Mouse (Mus musculus) lung, postnatal 25 days (tissue): ENCODE measurements at regions not wholly inside any gene's neighbourhood (a gene's known extent, or its start where the extent isn't known, plus 50 kb on each side); places are given as distances from the start of the nearest gene placed in this dataset.

Experiments
- DNase-seq: peaks from one replicate; pipeline ENCODE4 v3.0.0; 2022; ENCODE audit warnings: low spot score

DNA sequence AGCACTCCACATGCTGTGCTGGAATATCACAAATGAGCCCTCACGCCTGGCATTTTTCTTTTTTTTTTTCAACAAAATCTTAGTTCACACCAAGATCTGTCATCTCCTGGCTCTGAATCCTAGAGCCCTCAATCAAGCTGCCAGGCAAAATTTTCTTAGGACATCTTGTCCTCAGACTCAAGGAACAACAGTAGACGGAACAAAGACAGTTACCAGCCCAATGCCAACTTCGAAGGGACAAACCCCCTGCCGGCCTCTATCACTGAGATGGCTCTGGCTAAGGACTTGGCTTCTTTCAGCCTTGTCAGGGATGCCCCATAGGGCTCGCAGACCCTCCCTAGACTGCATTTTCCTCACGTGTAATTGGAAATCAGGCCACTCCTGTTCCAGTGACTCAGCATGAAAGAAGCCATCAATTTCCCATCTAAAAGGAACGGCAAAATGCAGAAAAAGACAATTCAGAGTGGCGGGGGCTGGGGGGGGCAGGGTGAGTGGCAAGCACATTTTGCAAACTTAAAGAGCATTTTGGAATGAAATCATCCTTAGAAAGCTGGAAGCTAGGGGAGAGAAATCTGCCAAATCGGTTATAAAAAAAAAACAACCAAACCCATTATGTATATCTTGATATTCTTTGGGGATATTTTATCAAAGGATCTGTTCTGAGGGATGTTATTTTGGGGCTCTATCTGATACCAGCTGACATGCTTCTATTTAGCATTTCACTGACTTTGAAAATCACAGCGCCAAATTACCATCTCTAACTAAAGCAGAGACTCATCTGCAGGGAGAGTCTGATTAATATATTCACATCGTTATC lies 116.1 kb upstream of the Sulf2 start:
- no peak for DNase-seq

DNA sequence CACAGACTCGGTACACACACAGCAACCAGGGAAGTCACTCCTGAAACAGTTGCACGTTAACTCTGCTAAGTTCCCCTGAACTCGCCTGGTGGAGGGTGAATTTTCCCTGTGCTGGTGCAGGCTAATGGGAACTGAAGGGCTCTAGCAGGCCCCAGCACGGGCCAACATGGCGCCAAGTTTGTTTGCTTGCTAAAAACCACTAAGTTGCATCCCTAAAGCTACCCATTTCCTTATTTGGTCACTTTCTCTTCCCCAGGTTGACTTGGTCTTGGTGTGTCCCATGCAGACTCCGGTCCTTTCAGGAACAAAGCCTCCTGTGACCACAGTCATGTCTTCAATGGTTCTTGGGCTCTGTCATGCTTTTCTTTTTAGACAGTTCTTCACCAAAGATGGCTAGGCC lies 114.5 kb upstream of the Sulf2 start:
- no peak for DNase-seq

DNA sequence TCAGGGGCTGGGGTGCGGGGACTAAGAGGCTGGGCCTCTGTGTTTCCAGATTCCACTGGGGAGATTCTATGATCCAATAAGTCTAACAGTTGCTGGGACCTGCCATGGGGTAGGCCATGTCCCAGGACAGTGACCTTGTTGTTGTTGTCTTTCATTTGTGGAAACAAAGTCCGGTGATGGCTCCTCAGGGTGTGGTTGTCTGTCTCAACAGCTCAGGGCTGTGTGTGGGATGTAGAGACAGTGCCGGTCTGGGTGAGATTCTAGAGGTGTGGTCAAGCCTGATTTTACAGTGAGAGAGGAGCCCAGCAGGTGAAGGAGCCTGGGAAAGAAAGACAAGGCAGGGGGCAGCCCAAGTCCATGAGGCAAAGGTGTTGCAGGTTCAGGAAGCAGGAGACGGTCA lies 111.5 kb upstream of the Sulf2 start:
- DNase-seq: no peak

DNA sequence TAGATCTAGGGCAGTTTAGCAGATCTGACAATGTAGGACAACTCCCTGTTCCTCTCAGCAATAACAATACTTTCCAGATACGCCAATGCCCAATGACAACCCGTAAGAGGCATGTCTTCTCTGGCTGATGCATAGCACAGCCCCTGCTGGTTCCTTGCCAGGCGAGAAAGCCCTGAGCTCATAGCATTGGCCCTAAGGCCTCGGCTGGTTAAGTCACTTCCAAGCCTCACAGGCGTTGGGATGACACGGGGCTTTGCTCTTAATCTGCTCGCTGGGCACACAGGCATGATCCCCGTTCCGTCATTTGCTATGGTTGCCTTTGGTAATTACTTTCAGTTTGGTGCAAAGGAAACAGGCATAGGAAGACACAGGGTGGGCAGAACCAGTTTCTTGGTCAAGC lies 111.0 kb upstream of the Sulf2 start:
- no peak for DNase-seq

DNA sequence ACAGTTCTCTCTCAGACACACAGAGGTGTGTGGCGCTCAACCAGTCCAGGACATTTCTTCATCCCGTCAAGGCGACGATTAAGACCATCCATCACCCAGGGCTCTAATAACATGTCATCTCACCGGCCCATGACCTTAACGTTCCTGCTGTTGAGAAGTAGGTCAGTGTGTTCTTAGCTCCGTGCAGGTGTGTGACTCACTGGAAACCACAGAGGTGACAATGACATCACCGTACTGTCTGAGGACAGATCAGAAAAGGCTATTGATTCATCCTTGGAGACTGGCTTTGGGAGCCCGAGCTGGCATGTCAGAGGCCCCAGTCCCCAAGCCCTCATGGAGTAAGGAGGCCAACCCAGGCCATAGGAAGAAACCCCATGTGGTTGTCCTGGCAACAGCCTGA lies 109.3 kb upstream of the Sulf2 start:
- DNase-seq: no peak

DNA sequence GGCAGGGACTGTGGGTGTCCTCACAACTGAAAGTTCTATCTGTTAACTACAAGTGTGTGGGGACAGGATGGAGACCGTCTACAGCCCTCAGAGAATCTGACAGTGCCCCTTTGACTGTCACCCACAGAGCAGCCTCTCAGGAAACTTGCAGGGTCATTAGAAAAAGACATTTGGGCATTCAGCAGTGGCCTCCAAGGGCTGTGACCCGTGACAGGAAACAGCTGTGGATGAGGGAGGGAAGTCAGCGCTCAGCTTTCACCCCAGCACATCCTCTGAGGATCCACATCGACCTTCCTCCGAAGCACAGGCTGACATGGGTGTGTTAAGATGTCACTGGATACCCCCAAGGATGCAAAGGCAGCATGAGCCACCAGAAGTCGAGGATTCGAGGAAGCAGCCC lies 106.3 kb upstream of the Sulf2 start:
- no peak for DNase-seq

DNA sequence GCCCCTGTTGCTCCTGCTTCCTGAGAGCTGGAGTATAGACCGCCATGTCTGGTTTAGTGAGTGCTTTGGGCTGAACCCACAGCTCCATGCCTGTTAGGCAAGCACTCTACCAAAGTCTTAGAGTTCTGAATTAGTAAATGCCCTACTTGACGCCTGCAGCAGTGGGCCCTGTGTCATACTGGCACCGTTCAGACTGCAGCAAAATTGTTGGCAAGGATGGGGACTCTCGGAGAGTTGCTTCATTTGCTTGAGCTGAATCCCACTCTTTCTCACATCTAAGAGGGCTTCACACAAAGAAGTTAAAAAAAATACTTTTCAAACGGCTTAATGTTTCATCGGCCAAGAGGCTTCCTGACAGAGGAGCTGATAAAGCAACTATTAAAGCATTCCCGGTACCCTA lies 105.6 kb upstream of the Sulf2 start:
- DNase-seq: no peak

DNA sequence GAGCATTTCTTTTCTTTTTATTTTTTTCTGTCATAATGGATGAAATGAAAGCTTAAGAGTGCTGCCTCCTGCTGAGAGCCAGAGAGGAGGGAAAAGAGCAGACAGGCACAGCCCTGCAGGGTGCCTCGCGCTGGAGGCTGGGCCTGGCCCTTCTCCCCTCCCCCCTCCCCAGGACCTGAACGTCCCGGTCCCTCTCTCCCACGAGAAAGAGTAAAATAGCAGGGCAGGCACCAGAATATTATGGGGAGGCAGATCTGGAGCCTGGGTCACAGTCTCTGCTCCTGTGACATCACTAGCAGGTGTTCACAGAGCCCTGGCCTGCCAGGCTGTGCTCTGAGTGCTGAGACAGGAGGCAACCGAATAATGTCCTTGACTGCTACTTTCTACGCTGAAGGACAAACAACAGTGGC lies 103.3 kb upstream of the Sulf2 start:
- DNase-seq: no peak

DNA sequence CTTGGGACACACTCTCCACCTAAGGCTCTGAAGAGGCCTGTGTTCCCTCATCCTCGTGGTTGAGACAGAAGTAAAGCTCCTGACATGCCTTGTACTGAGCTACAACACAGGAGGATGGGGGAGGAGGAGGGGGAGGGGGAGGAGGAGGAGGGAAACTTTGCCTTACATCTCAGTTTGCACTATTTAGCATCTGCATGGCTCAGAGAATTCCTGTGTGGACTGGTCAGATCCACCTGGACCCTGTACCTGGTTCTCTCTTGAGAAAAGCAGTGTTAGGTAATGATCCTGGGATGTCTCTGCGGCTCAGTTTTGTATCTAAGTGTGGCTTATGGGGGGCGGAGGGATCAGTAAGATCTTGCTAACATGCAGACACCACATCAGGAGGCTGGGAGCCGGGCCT lies 102.2 kb upstream of the Sulf2 start:
- no peak for DNase-seq

DNA sequence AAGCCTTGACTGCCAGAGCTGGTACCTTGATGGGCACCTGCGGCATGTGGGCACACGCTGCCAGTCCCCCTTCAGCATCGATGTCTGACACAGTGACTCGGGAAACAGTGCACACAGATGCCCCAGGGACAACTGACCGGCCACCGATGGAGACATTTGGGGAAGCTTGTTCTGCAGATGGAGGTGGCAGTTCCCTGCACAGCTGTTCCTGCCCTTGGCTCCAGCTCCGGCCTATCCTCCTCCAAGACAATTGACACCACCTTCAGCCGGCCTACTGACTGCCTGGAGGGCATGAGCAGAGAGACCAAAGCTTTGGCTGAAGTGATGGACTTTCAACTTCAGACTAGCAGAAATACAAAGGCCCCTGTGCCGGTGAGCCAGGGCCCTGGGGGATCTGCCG lies 100.7 kb upstream of the Sulf2 start:
- DNase-seq: no peak

DNA sequence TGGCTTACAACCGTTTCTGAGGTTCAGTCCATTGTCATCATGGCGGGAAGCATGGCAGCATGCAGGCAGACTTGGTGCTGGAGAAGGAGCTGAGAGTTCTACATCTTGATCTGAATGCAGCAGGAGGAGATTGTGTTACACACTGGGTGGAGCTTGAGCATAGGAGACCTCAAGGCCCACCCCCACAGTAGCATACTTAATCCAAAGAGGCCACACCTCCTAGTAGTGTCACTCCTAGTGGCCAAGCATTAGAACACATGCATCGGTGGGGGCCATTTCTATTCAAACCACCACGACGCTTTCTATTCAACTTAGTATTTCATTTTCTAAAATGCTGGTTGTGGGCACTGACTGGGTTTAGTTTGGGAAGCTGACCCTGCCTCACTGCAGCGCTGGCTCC lies 99.1 kb upstream of the Sulf2 start:
- no peak for DNase-seq

DNA sequence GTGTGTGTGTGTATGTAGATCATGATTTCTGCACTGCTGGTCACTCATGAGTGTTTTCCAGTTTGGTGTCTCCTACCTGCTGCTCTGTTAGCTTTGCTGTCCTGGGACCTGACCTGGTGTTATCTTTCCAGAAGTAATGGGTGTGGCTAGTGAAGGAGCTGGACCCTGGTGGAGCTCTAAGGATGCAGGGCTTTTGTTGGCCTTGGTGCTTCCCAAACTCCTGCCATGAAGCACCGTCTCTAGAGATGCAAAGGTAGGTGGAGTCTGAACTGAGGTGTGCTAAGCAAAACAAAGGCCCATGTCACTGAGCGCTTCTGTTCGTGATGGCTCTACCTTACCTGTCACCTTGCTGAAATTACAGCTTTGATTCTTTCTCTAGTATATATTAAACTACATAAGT lies 96.6 kb upstream of the Sulf2 start:
- DNase-seq: no peak

DNA sequence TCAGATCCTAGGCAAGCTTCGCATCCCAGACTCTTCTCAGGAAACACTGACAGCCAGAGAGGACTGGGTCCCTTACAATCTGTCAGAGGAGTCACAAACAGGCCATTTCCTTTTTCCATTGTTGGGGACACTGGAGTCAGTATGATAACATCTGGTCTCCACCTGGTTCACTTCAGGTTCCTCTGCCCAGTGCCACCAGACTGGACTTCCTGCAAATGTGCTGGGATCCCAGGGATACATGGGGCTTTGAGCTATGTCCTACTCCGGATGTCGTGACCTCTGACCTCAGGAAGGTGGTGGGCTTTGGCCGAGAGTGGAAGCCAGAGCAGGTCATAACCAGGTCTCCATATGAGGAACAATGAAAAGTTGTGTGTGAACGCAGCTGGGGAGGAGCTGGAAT lies 96.0 kb upstream of the Sulf2 start:
- peak; percentile 43 for DNase-seq

DNA sequence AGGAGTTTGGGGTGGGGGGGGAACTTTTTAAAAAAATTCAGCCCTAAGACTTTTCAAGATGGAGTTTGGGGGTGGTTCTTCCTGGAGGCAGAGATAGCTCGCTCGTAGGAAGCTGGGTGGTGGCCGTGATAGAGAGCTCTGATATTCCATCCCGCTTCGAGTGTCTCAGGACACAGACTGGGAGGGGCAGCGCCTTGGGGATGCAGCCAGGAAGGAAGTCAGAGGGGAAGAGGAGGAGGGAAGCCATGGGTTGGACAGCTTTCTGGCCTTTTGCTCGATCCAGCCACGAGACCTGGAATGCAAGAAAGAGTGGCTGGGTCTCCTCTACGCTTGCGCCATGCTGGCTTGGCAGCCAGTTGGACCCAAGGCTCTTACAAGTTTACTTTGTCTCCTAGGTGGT lies 95.1 kb upstream of the Sulf2 start:
- DNase-seq: peak; percentile 65

DNA sequence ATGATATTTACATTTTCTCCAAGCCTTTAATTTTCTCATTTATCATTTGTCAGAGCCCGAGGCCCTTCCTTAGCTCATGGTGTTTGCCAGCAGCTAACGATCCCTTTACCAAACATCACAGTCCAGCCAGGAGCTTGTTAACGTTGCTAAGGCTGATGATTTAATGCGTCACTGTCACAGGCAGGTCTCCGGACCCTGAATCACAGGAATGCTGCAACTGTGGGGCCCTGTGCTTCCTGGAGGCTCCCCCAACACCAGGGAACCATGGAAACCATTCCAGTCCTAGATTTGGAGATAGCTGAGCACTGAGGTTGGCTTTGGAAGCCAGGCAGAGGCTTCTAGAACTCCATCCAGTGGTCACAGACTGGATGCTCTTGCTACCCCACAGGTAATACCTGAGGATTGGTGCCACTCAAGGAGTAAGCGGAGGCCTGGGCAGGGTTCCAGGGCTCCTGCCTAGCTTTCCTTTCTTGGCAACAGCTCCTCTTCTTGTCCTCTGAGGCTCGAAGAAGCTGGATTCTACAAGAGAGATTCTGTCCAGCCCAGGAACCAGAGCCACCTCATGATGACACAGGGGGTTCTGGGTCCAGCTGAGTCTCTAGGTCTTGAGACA lies 94.0 kb upstream of the Sulf2 start:
- no peak for DNase-seq

DNA sequence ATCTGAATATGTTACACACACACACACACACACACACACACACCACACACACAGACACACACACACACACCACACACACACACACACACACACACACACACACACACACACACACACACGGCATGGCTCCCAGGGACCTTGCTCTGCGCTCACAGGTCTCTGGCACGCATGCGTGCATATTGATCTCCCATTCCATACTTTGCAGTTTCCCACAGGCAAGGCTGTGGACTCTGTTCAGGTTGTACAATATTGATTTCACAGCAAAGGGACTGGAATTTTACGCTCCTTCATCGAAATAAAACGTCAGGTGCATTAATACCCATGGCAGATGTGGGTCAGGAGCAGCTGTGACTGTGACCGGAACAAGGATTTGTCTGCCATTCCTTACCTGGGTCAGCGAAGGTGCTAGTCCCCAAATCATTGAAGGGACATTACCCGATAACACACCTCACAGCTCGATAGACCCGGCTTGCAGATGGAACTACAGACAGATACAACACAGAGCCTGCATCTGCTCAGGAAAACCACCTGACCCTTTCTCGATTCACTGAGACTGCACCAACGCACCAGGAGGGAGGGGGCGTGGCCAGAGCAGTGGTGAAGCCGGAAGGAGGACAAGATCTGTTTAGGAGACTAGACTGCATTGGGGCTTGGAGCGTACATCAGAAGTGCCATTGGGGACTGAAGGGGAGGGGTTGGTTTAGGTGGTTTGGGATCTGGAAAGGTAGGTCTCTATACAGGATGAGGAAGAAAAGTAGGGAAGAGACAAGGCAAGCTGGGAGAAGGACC lies 91.1 kb upstream of the Sulf2 start:
- no peak for DNase-seq

DNA sequence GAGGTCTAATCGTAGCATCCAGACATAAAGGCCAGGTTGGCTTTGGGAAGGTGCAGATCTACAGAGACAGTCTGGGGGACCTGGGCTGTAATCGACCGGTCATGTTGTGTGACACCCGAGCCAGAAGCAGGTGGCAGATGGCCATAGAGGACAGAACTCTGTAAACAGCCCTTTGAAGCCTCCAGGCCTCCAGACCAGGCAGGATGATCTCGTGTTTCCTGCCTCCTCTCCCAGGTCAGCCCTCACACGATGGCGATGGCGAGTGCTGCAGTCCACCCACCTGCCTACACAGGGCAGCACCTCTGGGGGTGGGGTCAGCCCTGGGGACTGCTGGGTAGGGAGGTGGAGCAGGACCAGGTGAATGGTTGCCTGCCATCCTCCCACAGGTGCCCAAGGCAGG lies 89.8 kb upstream of the Sulf2 start:
- no peak for DNase-seq

DNA sequence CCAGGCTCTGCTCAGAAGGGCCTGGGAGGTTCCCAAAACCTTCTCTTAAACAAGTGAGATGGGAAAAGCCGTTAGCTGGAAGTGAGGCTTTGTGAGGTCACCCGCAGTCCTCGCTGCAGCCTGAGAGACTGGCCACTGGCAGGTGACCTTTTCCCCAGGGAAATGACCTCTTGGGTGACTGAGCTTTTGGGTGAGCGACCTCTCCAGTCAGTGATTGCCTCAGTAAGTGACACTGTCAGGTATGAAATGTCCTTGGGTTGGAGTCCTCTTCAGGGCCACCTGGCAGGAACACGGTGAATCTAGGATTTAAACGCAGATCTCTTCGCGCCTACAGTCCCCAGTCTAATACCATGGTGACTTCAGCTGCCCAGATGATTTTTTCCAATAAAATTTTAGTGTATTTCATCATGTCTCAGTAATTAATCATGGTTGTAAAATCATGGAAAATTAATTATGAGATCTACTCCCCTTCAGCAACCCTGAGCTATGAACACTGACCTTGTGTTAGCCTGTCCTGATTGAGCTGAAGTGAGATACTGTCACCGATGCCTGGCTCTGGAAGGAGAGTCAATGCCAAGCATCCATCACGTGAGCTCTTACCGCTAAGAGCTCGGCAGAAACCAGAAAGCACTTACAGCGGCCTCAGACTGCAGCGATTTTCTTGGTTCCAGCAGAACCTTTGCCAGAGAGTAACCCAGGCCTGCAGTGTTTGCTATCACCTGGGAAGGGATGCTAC lies 87.5 kb upstream of the Sulf2 start:
- DNase-seq: no peak

DNA sequence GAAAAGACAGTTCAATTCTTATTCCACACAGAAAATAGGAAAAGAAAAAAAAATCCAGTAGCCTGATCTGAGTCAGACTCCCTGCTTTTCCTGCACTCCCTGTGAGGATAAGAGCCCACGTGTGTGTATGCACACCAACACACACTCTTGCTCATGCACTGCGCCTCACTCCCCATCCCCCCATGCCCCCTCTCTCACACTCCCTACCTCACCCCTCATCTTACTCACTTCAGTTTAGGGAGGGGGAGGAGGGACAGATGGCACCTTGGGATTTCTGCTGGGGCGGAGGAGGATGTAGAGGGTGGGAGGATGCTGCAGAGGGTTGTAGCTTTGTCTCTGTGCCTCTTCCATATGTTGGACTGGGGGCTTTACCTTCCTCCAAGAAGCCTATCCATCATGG lies 85.8 kb upstream of the Sulf2 start:
- DNase-seq: no peak

DNA sequence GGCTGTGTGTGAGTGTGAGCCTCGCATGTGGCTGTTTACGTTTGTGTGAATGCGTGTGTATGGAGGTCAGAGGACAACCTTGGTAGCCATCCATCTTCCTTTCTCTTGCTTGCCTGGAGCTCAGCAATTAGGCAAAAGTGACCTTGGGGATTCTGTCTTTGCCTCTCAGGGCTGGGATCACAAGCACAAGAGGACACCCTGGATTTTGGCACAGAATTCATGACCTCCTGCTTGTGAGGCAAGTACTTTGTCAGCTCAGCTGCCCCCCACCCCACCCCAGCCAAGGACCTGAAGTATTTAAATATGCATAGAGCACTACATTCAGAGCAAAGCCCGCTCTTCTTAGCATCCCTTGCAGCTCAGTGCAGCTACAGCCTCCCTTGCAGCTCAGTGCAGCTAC lies 84.6 kb upstream of the Sulf2 start:
- no peak for DNase-seq

DNA sequence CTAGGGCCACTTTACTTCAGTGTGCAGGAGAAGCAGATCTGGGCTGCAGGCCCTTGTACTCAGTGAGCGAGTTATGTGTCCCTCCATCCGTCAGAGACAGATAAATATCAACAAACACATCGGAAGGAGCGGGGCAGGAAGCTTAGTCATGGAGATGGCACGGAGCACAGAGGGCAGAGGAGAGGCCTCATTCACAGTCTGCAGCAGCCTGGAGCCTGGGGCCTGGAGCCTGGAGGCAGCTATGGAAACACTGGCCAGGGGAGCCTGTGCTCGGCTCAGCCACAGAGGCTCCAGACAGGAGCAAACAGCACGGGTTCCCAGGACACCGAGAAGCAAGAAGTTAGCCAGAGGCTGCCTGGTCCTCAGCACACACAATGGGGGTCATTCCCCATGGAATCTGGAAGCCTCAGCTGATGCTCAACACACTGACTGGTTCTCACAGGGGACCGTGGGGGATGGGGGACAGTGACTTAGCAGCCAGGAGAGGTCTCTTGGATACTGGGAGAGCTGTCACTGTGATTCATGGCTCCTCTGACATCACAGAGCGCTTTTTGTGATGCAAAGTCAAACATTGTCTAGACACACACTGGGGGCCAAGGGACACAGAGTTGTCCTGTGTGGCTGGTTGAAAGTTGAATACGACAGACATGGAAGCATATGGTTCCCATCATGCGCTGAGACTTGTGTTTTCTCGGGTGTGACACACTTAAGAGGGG lies 82.2 kb upstream of the Sulf2 start:
- DNase-seq: peak; percentile 25

DNA sequence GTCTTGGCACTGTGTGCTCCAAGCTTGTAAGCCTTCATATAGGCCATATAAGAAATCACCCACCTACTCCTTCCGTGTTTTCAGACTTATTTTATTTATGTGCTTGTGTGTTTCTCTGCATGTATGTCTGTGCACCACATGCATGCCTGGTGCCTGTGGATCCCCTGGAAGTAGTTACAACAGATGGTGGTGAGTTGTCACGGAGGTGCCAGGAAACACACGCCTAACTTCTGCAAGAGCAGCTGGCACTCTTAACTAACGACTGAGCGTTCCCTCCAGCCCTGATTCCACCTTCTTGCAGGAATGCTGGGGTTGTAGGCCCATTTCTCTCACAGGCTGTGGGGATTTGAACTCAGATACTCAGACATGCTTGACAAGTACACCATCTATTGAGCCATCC lies 80.6 kb upstream of the Sulf2 start:
- no peak for DNase-seq
